Mouse (Mus musculus): ENCODE data around the gene Myt1l. TPM values are rescaled to one million over a fixed set of nuclear protein-coding genes. Genes with fewer than 3 reads are reported as not detected.

The Myt1l gene
- 0.16 TPM in 1 of 2 replicates, not detected in the other for polyA plus RNA-seq (2015; fragmentation: Nextera tagmentation; extraction: Ambion mirVana)

DNA sequence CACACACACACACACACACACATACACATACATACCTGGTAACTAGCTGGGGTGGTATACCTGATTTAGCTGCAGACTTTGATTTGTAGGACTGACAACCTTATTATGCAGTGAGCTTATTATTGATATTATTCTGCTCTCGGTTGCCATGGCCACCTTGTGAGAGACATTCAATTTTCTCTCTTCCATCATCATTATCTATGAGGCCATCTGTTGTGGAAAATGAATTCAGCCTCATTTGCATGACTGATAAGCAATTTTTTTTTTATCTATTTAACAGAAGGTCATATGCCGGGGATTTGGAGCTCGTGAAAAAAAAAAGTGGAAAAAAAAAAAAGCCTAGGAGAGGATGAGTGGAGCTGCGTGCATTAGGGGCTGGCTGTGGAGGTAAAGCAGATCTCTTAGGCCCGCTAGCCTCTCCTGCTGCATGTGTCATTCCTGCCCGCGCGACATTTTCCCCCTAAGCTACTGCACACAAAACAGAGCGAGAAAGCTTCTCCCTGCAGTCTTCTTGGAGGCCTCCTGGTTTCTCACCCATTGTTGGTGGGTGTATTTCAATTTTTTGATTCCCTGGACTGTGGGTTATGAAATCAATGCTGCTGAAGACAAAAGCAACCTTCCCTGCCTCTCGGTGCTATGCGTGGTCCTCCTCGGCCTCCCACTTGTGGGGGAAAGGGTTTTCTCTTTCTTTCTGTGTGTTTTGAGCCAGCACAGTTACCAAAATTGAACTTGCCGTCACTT, at the start of gene Myt1l:
TSS of gene Myt1l (plus strand) at position 354 of the 741 bp plus-strand sequence.
- DNase-seq (ENCODE audit: low spot score) = no peak

DNA sequence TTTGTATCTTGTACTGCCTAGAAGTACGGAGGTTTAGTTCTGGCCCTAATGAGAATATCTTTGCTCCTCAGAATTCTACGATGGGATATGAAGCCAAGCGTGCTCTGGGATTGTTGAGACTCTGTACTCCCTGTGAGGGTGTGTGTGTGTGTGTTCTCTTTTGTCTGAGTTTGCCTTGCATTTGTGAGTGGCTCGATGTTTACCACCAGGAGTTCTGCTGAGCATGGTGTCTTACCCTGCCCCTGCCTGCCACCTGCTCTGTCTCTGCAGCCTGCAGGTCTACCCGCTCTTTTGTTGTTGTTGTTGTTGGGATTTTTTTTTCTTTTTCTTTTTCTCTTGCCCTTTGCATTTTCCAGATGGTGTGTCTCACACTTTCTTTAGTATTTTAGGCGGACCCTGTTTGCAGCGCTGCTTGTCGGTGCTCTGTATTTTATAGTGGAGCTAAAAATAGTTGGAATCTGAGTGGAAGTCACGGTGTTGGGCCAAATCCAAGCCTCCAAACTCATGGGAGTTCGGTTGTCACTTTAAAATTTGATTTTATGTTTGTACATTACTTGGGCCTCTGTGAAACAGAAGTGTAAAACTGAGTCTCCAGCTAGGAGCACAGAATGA, 41.7 kb upstream of the Myt1l start:
- no peak for DNase-seq (ENCODE audit: low spot score)

DNA sequence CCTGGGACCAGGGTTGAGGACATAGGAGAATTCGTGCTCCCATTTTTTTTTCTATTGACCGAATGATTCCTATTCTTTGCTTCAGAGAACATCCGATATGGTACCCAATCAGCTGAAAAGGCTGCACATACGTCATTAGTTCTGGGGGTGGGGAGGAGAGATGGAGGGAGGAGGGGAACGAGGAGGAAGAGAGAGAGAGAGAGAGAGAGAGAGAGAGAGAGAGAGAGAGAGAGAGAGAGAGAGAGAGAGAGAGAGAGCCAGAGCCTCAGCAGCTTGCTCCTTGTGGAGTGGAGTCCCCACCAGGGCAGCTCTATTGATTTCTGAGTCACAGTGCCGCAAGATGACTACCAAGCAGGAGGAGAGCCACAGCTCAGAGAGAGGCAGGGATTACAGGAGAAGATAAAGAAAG, 1.9 kb upstream of the Myt1l start:
- DNase-seq (ENCODE audit: low spot score) = no peak

DNA sequence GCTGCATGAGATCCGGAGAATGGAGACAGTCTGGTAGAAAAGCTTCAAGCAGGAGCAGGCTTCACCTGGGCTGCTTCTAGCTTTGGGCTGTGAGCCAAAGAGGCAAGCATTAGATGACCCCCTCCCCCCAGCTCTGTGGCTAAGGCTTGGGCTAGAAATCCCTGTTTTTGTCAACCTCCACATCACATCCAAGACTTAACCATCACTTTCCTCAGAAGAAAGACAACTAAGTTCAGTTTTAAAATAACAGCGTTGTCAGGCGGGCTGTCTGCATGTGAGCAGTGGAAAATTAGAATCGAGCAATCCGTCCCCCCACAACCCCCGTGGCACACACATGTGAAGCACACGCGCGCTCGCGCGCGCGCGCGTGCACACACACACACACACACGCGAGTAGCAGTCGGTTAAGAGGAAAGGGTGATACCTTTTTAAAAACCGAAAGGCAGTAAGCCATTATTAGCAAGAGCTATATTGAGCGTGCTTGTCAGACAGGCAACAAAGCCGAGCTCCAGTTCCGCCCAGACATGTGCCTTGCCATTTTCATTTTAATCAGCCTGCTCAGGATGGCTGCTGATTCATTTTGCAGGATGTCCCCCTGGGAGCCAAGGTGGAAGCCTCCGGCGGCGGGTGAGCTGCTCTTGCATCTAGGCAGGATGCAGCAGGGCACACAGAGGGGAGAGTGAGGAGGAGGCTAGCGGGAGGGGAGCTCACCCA, 979 bp upstream of the Myt1l start:
- DNase-seq (ENCODE audit: low spot score) = no peak

DNA sequence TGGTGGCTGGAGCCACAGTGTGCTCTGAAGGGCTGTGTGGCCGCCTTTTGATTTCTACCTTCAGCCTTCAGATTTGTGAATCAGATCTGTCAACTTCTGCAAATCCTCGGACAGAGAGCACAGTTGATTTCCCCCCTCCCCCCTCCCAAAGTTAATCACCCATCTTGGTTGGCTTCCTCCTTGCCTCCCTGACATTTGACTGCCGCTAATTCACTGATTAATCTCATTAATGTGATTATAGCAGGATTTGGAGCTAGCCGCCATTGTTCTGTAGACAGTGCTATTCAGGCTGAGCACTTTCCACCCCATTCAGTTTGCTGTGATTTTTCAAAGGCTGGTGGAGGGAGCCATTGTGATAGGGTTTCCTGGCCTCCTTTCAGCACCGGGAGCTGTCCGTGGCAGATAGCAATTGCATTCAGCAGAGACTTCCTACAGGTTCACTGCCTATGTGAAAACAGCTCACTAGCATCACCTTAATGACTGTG, 2.1 kb downstream of the Myt1l start:
- DNase-seq (ENCODE audit: low spot score) = no peak

DNA sequence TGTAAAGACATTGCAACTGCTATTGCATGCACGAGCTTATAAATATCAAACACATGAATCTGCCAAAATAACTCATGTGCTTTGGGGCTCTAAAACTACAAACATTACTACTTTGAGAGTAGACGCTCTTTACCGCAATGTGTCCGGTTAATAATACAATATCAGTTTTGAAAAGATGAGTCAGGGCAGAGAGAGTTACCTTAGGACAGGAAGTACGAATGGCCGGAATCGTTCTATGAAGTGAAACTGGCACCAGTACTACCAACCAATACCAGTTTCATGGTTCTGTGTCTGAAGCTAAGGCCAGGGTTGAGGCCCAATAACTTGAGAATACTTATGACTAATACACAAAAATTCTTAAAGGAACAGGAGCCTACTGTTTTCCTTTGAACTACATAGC, 2.6 kb downstream of the Myt1l start:
- DNase-seq (ENCODE audit: low spot score) = no peak

DNA sequence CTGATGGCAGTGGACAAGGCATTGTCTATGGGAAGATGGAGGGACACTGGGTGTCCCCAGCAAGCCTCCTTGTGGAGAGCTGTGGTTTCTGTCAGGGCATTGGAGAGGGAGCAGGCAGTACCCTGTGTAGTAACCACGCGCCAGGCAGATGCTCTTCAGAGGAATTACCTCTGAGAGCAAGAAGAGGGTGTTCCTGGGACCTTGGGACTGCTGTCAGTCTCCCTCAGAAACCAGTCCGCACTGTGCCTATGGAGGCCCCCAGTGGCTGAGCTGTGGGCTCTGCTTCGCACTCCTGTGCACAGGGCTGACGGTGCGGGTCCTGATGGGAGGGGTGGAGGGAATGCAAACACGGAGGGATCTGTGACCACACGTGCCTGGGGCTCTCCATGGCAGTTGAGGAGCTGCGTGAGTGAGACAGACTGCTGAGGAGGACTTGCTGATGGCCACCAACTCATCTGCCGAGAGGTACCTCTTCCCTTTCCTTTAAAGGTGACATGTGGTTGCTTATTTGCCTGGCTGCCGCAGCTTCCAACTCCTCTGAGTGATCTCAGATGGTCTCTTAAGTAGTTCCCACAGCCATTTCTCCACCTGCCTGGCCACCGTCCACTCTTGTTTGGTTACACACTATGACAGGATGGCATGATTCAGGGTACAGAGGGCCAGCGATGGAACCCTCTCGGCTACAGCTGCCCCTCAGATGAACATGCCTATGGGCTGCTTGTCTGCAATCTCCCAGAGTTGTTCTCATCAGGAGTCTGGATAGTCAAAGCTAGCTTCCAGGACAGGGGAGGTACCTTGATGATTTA, 5.1 kb downstream of the Myt1l start:
- DNase-seq (ENCODE audit: low spot score) = no peak

DNA sequence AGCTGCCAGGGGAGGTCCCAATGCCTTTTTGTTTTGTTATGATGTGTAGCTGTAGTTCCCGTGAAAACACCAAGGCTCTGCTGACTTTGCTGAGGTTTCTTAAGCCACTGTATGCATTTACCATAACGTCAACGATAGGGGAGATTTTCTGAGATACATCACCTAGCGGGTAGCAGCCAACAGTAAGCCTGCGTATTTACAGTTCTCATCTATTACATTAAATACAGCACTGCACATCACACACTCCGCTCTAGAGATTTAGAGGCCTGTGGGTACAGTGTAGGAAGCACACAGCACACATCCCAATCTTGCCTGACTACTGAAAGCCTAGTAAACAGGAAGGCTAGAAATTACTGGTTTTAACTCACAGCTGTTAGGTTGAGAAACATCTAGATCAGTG, 6.1 kb downstream of the Myt1l start:
- DNase-seq (ENCODE audit: low spot score) = no peak

DNA sequence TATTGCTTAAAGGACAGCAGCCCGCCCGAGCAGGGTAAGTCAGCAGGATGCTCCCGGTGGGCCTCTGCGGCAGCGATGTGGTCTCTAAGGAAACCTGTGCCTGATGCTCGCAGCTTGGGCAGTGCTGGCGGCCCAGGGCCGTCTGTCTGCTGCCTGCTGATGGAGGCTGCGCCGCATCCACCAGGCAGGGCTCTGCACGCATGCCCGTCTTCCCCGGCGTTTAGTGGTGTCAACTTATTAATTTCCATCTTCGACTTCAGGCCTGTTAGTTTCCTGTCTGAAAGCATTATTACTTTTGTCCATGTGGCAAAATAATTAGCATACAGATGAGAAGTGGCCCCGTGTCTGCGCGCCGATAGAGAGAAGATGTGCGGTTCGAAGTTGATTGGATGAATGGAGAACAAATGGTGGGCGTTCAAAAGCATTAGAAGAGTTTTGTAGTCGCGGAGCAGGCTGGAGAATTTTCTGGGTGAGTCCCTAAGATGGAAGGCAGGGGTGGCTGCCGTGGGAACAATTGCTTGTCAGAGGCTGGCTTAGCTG, 6.6 kb downstream of the Myt1l start:
- DNase-seq (ENCODE audit: low spot score) = no peak

DNA sequence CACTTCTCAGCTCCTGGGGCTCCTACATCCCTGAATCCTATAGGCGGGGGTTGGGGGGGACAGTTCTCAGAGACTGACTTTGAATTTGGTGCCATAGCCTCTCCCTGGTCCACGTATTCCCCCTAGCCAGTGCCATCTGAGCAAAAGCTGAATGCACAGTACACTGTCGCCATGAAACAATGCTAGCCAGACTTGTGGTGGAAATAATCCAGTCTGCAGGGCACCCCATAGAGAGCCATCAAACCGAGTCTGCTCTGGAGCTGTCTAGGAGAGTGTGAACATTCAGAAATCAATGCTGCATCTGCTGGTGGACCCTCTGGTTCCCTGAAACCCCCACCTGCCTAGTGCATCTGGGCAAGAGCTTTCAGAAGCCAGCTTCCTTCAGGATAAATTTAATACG, 9.7 kb downstream of the Myt1l start:
- DNase-seq (ENCODE audit: low spot score) = no peak

DNA sequence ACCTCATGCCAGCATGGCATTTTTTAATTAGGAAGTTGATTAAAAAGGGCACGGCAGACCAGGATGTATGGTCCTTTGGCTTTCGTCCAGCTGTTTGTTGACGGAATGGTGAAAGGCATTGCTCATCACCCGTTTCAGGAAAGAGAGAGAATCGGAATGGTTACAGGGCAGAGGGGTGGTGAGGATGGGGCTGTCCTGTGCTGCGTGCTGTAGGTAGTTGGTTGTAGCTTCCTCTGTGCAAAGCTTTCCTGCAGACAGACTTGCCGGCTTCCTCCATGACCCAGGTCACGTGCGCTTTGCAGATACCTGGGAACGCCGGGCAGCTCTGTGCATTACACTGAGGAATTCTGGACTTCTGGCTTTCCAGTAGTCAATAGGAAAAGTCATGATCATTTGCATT, 10.3 kb downstream of the Myt1l start:
- DNase-seq (ENCODE audit: low spot score) = no peak

DNA sequence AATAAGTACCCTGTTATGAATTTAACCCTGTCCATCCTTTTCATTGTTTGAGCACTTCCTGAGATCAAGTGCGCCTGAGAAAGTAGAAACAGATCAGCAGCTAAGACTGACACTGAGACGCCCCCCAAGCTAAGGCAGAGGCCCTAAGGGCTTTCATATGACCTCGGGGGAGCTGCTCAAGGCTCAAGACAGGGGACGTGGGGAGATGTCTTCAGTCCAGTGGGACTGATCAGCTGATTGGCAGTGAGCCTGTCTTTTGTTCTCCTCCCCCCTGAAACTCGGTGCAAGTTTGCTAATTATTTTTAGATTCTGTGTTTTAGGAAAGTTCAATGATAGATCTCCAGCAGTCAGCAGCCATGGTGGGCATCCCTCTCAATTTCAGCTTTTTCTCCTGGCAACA, 10.9 kb downstream of the Myt1l start:
- DNase-seq (ENCODE audit: low spot score) = no peak

DNA sequence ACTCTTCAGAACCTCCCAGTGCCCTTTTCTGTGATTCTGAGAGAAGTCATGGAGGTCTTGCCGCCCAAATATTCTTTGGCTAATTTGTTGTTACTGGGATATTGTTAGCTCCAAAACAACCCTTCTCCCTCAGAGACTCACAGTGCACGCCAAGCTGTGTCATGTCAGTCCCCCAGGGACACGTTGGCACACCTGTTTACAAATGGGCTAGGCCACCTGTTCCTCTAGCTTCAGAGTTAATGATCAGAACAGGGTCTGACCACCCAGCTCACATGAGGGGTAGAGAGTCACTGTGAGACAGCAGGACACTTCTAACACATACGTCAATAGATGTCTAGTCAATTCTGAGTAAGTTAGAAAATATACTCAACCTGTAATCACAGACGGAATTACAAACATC, 12.6 kb downstream of the Myt1l start:
- DNase-seq (ENCODE audit: low spot score) = no peak

DNA sequence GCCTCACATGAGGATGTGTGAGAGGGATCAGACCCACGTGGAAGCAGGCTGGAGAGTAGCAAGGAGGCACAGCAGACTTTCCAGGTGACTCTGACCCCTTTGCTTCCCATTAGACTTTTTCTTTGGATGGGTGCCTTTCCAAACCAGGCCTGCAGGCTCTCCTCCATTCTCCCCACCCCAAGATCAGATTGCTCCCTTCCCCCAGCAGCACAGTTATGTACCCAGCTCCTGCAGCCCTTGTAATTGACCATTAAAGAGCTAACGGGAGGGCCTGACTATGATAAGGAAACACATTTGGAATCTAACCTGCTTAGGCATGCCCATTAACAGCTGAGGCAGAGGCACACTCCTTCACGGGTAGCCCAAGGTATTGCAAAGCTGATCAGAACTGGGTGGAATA, 17.9 kb downstream of the Myt1l start:
- DNase-seq (ENCODE audit: low spot score) = no peak

DNA sequence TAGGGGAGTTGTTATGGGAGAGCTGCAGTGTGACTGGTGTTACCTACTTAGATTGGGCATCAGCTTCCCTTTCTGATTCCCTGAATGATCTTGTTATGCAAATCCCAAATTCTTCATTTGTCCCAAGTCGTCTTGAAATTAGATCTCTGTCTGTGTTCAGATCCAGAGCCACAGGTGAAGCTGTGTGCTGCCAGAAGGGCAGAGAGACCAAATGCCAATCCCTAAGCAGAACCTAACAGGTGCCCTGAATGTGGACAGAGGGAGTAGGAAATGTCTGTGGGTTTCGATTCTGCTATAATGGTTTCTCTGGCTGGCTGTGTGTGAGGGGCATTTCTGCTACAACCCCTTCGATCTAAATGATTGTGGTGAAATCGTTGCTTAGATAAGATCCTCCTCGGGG, 18.9 kb downstream of the Myt1l start:
- no peak for DNase-seq (ENCODE audit: low spot score)

DNA sequence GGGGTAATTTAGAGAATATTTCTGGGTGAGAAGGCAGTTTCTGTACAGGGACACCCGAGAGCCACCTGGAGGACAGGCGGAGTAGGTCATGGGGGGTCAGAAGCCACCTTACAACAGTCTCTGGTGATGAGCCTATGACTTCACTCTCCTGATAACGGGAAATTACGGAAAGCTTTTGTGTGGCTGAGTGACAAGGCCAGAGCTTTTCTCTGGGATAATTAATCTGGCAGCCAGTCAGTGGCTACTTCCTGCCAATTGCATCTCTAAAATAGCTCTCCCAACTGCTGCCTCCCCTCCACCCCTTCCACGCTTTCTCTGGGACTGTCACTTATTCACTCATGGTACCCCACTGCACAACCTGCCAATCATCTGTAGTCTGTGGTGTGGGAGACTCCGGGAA, 19.6 kb downstream of the Myt1l start:
- DNase-seq (ENCODE audit: low spot score) = no peak

DNA sequence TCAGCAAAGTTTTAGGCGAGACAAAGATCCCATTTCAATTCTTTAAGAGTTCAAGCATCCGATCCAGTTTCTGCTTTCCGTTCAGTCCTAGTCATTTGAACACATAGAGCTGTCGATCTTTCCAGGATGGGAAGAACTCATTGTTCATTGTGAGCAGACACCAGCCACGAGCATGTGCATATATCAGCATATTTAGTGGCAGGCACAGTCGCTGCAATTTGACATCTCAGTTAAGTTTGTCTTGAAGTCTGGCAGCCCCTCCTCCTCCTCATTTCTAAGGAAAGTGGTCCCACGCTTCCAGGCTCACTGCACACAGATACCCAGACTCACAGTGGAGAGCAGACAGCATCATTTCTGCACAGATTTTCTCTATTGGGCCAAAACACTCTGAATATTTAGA, 25.0 kb downstream of the Myt1l start:
- no peak for DNase-seq (ENCODE audit: low spot score)

DNA sequence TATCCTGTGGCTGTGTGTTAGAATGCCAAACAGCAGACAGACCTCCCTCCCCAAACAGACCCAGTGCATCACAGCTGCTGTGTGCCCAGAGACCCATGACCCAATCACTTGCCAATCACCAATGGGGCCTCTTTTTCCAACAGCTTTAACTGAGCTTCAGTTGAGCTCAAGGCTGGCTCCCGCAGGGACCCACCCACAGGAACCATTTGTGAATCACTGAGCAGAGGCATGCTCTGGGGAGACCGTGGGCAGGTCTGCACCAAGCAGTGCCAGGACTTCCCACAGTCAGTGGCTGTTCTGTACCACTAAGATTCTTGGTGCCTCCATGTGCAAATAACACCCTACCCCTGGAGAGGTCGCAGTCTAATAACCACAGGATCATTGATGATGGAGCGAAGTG, 27.5 kb downstream of the Myt1l start:
- no peak for DNase-seq (ENCODE audit: low spot score)

DNA sequence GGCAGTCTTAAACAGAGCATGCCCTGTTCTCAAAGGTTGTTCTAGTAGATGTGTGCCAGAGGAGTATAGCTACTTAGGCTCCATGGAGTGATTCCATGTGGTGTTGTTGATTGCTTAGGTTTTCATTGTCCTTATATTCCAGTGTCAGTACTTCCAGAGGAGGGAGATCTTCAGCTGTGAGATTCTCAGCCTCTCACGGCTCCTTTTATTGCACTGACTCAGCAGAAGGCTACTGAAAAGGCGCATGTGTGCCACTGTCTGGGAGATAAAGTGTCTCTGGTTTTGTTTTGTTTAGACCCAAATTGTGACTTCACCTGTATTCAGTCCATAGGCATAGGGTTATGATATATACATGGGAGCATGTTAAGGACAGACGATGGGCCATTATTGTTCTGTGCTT, 28.2 kb downstream of the Myt1l start:
- no peak for DNase-seq (ENCODE audit: low spot score)

DNA sequence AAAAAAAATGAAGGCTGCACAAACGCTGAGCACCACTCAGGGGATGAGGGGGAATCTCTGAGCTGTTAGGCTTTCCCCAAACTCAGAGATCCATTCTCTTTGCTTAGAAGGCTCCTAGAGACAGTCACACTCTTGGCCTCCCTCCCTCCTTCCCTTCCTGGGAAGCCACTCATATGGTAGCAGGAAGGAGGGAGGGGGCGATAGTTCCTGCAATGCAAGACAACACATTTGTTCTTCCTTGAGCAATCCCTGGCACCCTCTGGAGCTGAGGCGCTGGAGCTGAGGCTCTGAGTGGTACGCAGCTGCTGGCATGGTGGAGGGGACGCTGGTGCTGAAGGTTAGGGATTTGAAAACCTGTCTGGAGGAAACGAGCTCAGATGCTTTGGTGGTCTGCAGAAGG, 28.7 kb downstream of the Myt1l start:
- DNase-seq (ENCODE audit: low spot score) = no peak

DNA sequence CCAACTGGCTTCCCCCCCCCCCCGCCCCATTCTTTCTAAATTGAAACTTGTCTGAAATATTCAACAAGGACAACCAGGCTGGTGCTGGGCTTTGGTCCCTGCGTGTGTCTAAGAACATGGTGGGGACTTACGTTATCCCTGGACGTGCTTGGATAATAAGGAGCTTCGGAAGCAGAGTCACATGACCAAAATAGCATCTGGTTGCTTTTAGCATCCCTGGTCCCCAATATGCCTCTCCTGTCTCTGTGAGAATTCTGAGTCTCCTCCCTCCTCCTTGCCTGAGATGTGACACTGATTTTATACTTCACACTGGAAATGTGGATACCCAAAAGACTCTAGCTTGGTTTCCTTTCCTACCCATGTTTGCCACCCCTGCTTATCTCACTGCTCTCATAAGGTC, 31.6 kb downstream of the Myt1l start:
- DNase-seq (ENCODE audit: low spot score) = no peak

Data from thymus, postnatal 0 days (tissue).